Mouse (Mus musculus): ENCODE results near the gene Olfr736. TPM values are rescaled to one million over a fixed set of nuclear protein-coding genes. Genes with fewer than 3 reads are reported as not detected.

Gene Olfr736
- not detected in 2 replicates for polyA plus RNA-seq (2015; fragmentation: Nextera tagmentation; extraction: Ambion mirVana)

DNA sequence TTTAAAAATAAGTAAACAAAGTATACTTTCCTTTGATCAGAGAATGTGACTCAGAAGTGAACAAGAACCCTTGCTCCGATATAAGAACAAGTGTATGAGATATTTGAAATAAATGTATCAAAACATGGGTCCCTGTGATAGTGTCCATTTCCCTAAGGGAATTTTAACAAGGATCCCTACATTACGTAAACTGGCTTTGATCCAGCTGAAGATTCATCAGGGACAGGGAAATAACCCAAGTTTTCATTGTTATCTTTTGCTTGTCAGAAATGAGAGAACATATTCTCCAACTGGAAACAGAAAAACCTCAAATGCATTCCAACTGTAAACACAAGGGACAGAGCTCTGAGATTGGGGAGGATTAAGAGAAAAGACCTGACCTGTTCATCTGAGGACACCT is at the start of gene Olfr736:
Gene Olfr736 (plus strand): TSS at position 301 of the 400 bp plus-strand sequence.
- Histone ChIP-seq H3K4me1 (replicated peaks; ENCODE audit: control insufficient read depth, insufficient read depth, low read length) (no peaks in the 10 kb centered on the region), H3K9ac (ENCODE audit: low read length) (no peak within 1 kb of the TSS), H3K36me3 (ENCODE audit: control insufficient read depth, insufficient read depth, low read length) (no peaks in the 10 kb centered on the region), H3K27ac (ENCODE audit: low read length) (no peak within 1 kb of the TSS), H3K4me3 (ENCODE audit: low read length) (no peak within 1 kb of the TSS), H3K4me2 (ENCODE audit: low read depth, low read length) (no peak within 1 kb of the TSS), H3K9me3 (ENCODE audit: control insufficient read depth, low read length) (no peaks in the 10 kb centered on the region), H3K27me3 (ENCODE audit: control insufficient read depth, insufficient read depth, low read depth, low read length) (no peaks in the 10 kb centered on the region)
- no peak for ATAC-seq (ENCODE audit: low read depth)
- WGBS = 60% methylated on average over 2 of the region's 2 CpGs

DNA sequence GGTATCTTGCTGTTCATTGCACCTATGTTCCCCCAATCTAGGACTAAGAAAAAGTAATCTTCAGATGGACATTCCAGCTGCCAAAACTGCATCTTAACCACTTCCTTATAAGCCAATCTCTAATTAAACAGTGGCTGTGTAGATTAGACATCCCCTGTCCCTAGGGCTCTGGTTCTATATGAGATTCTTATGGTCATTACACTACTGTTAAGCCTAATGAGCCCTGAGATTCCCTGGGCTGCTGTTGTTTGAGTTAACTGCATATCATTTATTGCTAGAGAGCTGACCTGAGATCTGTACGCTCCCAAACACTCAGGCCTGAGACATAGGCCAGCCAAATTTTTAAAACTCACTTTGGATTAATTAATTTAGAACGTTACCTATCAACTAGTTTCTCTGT is 32.2 kb upstream of the Olfr736 start, which contains the start of gene Olfr735:
Gene Olfr735 (minus strand): TSS at position 77 of the 400 bp plus-strand sequence.
- Histone ChIP-seq H3K4me3 (ENCODE audit: low read length) (no peak within 1 kb of the TSS), H3K9me3 (ENCODE audit: control insufficient read depth, low read length) (no peaks in the 10 kb centered on the region), H3K27ac (ENCODE audit: low read length) (no peak within 1 kb of the TSS), H3K4me1 (replicated peaks; ENCODE audit: control insufficient read depth, insufficient read depth, low read length) (no peaks in the 10 kb centered on the region), H3K4me2 (ENCODE audit: low read depth, low read length) (no peak within 1 kb of the TSS), H3K9ac (ENCODE audit: low read length) (no peak within 1 kb of the TSS), H3K27me3 (ENCODE audit: control insufficient read depth, insufficient read depth, low read depth, low read length) (no peaks in the 10 kb centered on the region), H3K36me3 (ENCODE audit: control insufficient read depth, insufficient read depth, low read length) (no peaks in the 10 kb centered on the region)
- ATAC-seq (ENCODE audit: low read depth) = no peak
- 74% methylated on average over 2 of the region's 2 CpGs for WGBS

DNA sequence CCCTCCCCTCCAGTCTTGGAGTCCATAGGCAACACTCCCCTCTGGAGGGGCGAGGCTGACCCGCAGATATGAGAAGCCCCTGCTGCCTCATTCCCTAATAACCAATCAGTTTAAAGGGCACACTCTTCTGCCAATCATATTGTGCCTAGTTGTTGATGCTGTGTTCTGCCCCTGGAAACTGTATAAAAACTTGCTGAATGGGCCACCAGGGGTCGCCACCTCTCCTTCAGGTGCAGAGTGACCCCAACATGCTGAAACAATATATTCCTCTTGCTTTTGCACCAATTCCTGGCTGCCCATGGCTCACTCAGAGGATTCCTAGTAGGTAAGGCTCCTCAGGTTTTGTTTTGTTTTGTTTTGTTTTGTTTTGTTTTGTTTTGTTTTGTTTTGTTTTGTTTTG is 28.5 kb upstream of the Olfr736 start:
- 40% methylated on average over 3 of the region's 3 CpGs for WGBS

DNA sequence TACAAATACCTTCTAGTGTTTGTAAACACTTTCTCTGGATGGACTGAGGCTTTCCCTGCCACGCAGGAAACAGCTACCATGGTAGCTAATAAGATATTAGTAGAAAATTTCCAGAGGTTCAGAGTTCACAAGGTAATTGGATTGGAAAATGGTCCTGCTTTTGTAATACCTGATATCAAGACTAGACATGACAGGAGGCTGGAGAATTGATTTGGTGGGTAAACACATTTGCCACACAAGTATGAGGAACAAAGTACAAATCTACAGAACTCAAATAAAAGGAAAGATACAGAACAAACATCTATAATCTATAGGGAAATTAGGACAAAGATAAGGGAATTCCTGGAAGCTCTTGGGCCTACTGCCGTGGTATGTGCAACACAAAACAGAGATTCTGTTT is 24.2 kb upstream of the Olfr736 start:
- ATAC-seq (ENCODE audit: low read depth) = no peak
- 73% methylated on average over 2 of the region's 2 CpGs for WGBS

More for the DNA sequence above, 28.5 kb upstream of the Olfr736 start:
- no peaks in the 10 kb centered on the region for H3K9me3 ChIP-seq (ENCODE audit: control insufficient read depth, low read length)
- no peak overlapping the region for H3K27ac ChIP-seq (ENCODE audit: low read length)
- H3K9ac ChIP-seq (ENCODE audit: low read length) = no peak overlapping the region
- no peaks in the 10 kb centered on the region for H3K4me1 ChIP-seq (replicated peaks; ENCODE audit: control insufficient read depth, insufficient read depth, low read length)
- H3K36me3 ChIP-seq (ENCODE audit: control insufficient read depth, insufficient read depth, low read length) = no peaks in the 10 kb centered on the region
- H3K27me3 ChIP-seq (ENCODE audit: control insufficient read depth, insufficient read depth, low read depth, low read length) = no peaks in the 10 kb centered on the region
- no peak overlapping the region for H3K4me2 ChIP-seq (ENCODE audit: low read depth, low read length)
- no peak overlapping the region for H3K4me3 ChIP-seq (ENCODE audit: low read length)
- no peak for ATAC-seq (ENCODE audit: low read depth)

DNA sequence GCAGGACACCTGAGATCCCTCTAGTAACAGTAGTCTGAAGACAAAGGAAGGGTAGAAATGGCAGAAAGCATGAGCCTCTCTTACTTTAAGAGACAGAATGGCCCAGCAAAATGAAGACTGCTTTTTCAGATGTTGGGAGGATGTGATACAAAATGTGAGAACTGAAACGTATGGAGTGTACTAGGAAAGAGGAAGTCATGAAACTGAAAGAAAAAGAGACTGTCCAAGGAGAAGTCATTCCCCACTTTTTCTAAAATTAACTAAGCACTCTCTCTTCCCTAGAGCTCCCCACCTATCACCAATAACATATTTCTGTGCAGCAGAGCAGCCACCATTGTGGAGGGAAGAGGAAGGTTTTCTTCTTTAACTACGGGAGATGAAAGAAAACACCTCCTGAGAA is 23.4 kb upstream of the Olfr736 start, which contains the start of gene Tlr11:
Gene Tlr11 (plus strand): TSS at position 322 of the 400 bp plus-strand sequence.
- no peak within 1 kb of the TSS for H3K4me2 ChIP-seq (ENCODE audit: low read depth, low read length)
- H3K9me3 ChIP-seq (ENCODE audit: control insufficient read depth, low read length) = no peaks in the 10 kb centered on the region
- H3K27me3 ChIP-seq (ENCODE audit: control insufficient read depth, insufficient read depth, low read depth, low read length) = no peaks in the 10 kb centered on the region
- ATAC-seq (ENCODE audit: low read depth) = no peak
- H3K36me3 ChIP-seq (ENCODE audit: control insufficient read depth, insufficient read depth, low read length) = no peaks in the 10 kb centered on the region
- no peak within 1 kb of the TSS for H3K9ac ChIP-seq (ENCODE audit: low read length)
- H3K27ac ChIP-seq (ENCODE audit: low read length) = no peak within 1 kb of the TSS
- WGBS = 79% methylated on average over 2 of the region's 2 CpGs
- H3K4me3 ChIP-seq (ENCODE audit: low read length) = no peak within 1 kb of the TSS
- no peaks in the 10 kb centered on the region for H3K4me1 ChIP-seq (replicated peaks; ENCODE audit: control insufficient read depth, insufficient read depth, low read length)

More for the DNA sequence above, 24.2 kb upstream of the Olfr736 start:
- Histone ChIP-seq H3K9me3 (ENCODE audit: control insufficient read depth, low read length) (no peaks in the 10 kb centered on the region), H3K27ac (ENCODE audit: low read length) (no peak overlapping the region), H3K36me3 (ENCODE audit: control insufficient read depth, insufficient read depth, low read length) (no peaks in the 10 kb centered on the region), H3K4me2 (ENCODE audit: low read depth, low read length) (no peak overlapping the region), H3K27me3 (ENCODE audit: control insufficient read depth, insufficient read depth, low read depth, low read length) (no peaks in the 10 kb centered on the region), H3K4me1 (replicated peaks; ENCODE audit: control insufficient read depth, insufficient read depth, low read length) (no peaks in the 10 kb centered on the region), H3K4me3 (ENCODE audit: low read length) (no peak overlapping the region), H3K9ac (ENCODE audit: low read length) (no peak overlapping the region)

- Histone ChIP-seq H3K27ac (ENCODE audit: low read length) (no peak overlapping the region), H3K27me3 (ENCODE audit: control insufficient read depth, insufficient read depth, low read depth, low read length) (no peaks in the 10 kb centered on the region), H3K9me3 (ENCODE audit: control insufficient read depth, low read length) (no peaks in the 10 kb centered on the region), H3K36me3 (ENCODE audit: control insufficient read depth, insufficient read depth, low read length) (no peaks in the 10 kb centered on the region), H3K9ac (ENCODE audit: low read length) (no peak overlapping the region), H3K4me3 (ENCODE audit: low read length) (no peak overlapping the region), H3K4me2 (ENCODE audit: low read depth, low read length) (no peak overlapping the region), H3K4me1 (replicated peaks; ENCODE audit: control insufficient read depth, insufficient read depth, low read length) (no peaks in the 10 kb centered on the region)
- no peak for ATAC-seq (ENCODE audit: low read depth)
- WGBS = 84% methylated on average over 3 of the region's 3 CpGs
These were observed 20.5 kb upstream of the Olfr736 start for GRCm38 (mm10) chr14:50360480-50360879.

- H3K9ac ChIP-seq (ENCODE audit: low read length) = no peak overlapping the region
- 72% methylated on average over 2 of the region's 2 CpGs for WGBS
- H3K4me2 ChIP-seq (ENCODE audit: low read depth, low read length) = no peak overlapping the region
- no peak for ATAC-seq (ENCODE audit: low read depth)
- H3K36me3 ChIP-seq (ENCODE audit: control insufficient read depth, insufficient read depth, low read length) = no peaks in the 10 kb centered on the region
- H3K27me3 ChIP-seq (ENCODE audit: control insufficient read depth, insufficient read depth, low read depth, low read length) = no peaks in the 10 kb centered on the region
- H3K4me3 ChIP-seq (ENCODE audit: low read length) = no peak overlapping the region
- H3K9me3 ChIP-seq (ENCODE audit: control insufficient read depth, low read length) = no peaks in the 10 kb centered on the region
- no peak overlapping the region for H3K27ac ChIP-seq (ENCODE audit: low read length)
- H3K4me1 ChIP-seq (replicated peaks; ENCODE audit: control insufficient read depth, insufficient read depth, low read length) = no peaks in the 10 kb centered on the region
These were observed 17.4 kb upstream of the Olfr736 start for GRCm38 (mm10) chr14:50363561-50363960.

DNA sequence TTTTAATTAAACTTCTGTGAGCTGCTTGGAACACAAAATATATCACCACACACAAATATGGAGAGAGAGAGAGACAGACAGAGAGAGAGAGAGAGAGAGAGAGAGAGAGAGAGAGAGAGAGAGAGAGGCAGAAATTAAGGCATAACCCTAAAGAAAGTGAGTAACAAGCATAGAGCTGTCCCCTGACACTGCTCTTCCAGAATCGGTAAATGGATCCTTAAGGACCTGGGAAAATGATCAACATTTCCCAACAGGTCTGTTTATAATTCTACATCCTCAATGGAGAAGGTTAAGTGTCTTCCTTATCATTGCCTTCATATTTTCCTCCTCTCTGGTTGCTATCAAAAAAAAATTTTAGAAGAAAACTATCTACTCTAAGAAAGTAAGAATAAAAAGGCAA is 26.3 kb downstream of the Olfr736 start, which contains the start of gene Olfr738:
Gene Olfr738 (plus strand): TSS at position 301 of the 400 bp plus-strand sequence.
- H3K9ac ChIP-seq (ENCODE audit: low read length) = no peak within 1 kb of the TSS
- H3K27ac ChIP-seq (ENCODE audit: low read length) = no peak within 1 kb of the TSS
- H3K4me1 ChIP-seq (replicated peaks; ENCODE audit: control insufficient read depth, insufficient read depth, low read length) = no peaks in the 10 kb centered on the region
- no peak for ATAC-seq (ENCODE audit: low read depth)
- H3K36me3 ChIP-seq (ENCODE audit: control insufficient read depth, insufficient read depth, low read length) = no peaks in the 10 kb centered on the region
- H3K9me3 ChIP-seq (ENCODE audit: control insufficient read depth, low read length) = no peaks in the 10 kb centered on the region
- no peaks in the 10 kb centered on the region for H3K27me3 ChIP-seq (ENCODE audit: control insufficient read depth, insufficient read depth, low read depth, low read length)
- H3K4me3 ChIP-seq (ENCODE audit: low read length) = no peak within 1 kb of the TSS
- 58% methylated on average over 1 of the region's 1 CpGs for WGBS
- no peak within 1 kb of the TSS for H3K4me2 ChIP-seq (ENCODE audit: low read depth, low read length)

- H3K27ac ChIP-seq (ENCODE audit: low read length) = no peak within 1 kb of the TSS
- no peak within 1 kb of the TSS for H3K4me2 ChIP-seq (ENCODE audit: low read depth, low read length)
- H3K4me1 ChIP-seq (replicated peaks; ENCODE audit: control insufficient read depth, insufficient read depth, low read length) = no peaks in the 10 kb centered on the region
- WGBS = 57% methylated on average over 2 of the region's 2 CpGs
- H3K36me3 ChIP-seq (ENCODE audit: control insufficient read depth, insufficient read depth, low read length) = no peaks in the 10 kb centered on the region
- no peak within 1 kb of the TSS for H3K4me3 ChIP-seq (ENCODE audit: low read length)
- no peak for ATAC-seq (ENCODE audit: low read depth)
- H3K27me3 ChIP-seq (ENCODE audit: control insufficient read depth, insufficient read depth, low read depth, low read length) = no peaks in the 10 kb centered on the region
- H3K9me3 ChIP-seq (ENCODE audit: control insufficient read depth, low read length) = no peaks in the 10 kb centered on the region
- no peak within 1 kb of the TSS for H3K9ac ChIP-seq (ENCODE audit: low read length)
These were observed 37.4 kb downstream of the Olfr736 start, which contains the start of gene Olfr739 for GRCm38 (mm10) chr14:50418326-50418725. Olfr739 (plus strand) TSS chr14:50418626.
